15 mouse cellular contexts compared by ENCODE assay signal in genomic region chr8:4895046-4895445, GRCm38 (mm10).
"Had no signal": no experiment of that assay in that cellular context is flagged by ENCODE, and none has a peak within 500 bp of the region (broad histone marks: within the 10 kb centered on the region; RNA-seq: fewer than 3 reads in every experiment).

No protein-coding gene starts in this region.

- H3K27ac ChIP-seq: hindbrain, postnatal 0 days; layer of hippocampus, adult 2 months; liver, embryonic 13.5 days; stomach, embryonic 15.5 days had no signal

- H3K27me3 ChIP-seq: liver, embryonic 13.5 days; stomach, embryonic 15.5 days had no signal

- H3K9me3 ChIP-seq: liver, embryonic 13.5 days; stomach, embryonic 15.5 days had no signal

- H3K4me3 ChIP-seq: layer of hippocampus, adult 2 months; liver, embryonic 13.5 days; stomach, embryonic 15.5 days had no signal

- DNase-seq: layer of hippocampus, adult 9-11 months; liver, embryonic 13.5 days; lung, adult 2 months; lung, postnatal 14 days; lung, postnatal 4 days; midbrain, embryonic 14.5 days; right cerebral cortex, postnatal 4 days; spleen, adult 18-20 months; thymus, postnatal 25 days had no signal

- ATAC-seq: hindbrain, postnatal 0 days; inflammation-experienced regulatory T-cells, adult 6 months; intestine, embryonic 16.5 days had no signal

- H3K4me2 ChIP-seq: liver, embryonic 13.5 days; midbrain, embryonic 11.5 days; stomach, embryonic 15.5 days had no signal

- H3K36me3 ChIP-seq: liver, embryonic 13.5 days; stomach, embryonic 15.5 days had no signal

- H3K9ac ChIP-seq: liver, embryonic 13.5 days; stomach, embryonic 15.5 days had no signal

- H3K4me1 ChIP-seq: liver, embryonic 13.5 days; stomach, embryonic 15.5 days had no signal
